Mouse (Mus musculus): Measurements from ENCODE around the gene Slc7a8. TPM values are rescaled to one million over a fixed set of nuclear protein-coding genes. Genes with fewer than 3 reads are reported as not detected.
A peak's percentile ranks its signal among the peaks of the same experiment; 100 is the strongest.

Gene Slc7a8
- total RNA-seq, 1 experiment from 2014 or later: 2.3 TPM

DNA sequence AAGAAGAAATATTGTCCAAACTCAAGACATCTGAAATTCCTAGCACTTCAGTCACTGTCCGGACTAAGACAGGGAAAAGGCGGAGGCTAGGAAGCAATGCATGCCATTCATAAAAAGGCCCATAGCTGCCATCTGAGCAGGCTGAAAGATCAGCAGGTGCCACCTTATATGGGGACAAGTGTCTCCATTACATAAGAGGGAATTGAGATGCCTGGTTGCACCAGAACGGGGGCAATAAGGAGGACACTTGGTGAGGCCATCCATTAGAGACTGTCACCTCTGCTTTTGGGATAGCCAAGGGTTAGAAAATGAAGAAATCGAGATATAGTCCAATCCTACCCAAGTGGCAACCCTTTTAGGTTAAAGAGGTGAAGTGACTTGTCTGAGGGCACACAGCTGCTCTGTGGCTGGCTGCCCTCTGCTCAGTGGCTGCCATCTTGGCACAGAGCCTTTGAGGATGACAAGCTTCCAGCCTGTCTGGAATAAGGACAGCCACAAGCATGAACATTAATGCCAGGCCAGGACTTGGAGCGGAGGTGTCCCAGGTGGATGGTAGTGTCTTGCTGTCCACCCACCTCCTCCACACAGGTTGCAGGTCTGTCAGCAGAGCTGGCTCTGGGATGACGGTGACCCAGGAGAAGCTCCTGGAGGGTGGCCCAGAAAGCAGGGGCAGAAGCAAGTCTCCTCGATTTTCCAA is 60.9 kb downstream of the Slc7a8 start:
- ATAC-seq (replicated peaks in 1 of 2; ENCODE audit: insufficient read depth in 1 of 2, low FRiP score in 2 of 2, low TSS enrichment in 1 of 2, low read depth in 1 of 2, poor library complexity in 2 of 2, severe bottlenecking in 2 of 2): no peak

DNA sequence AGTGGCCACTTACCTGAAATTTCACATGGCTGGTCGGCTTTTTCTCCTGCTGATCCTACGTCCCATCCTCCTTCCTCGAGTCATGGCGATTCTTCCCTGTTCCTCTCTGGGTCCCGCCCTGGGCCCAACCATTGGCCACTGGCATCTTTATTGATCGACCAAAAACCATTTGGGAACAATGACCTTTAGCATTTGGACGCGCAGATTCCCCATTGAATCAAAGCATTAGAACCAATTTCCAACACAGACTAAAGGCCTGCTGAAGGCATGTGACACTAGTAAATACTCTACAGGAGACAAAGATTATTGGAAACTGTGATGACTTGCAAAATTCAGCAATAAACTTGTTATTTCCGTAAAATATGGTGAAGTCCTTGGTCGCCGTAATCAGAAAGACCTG is 61.7 kb downstream of the Slc7a8 start:
- no peak for ATAC-seq (replicated peaks in 1 of 2; ENCODE audit: insufficient read depth in 1 of 2, low FRiP score in 2 of 2, low TSS enrichment in 1 of 2, low read depth in 1 of 2, poor library complexity in 2 of 2, severe bottlenecking in 2 of 2)

- ATAC-seq (replicated peaks in 1 of 2; ENCODE audit: insufficient read depth in 1 of 2, low FRiP score in 2 of 2, low TSS enrichment in 1 of 2, low read depth in 1 of 2, poor library complexity in 2 of 2, severe bottlenecking in 2 of 2): no peak
Measured at GRCm38 (mm10) chr14:54715402-54715801, 66.3 kb downstream of the Slc7a8 start.

DNA sequence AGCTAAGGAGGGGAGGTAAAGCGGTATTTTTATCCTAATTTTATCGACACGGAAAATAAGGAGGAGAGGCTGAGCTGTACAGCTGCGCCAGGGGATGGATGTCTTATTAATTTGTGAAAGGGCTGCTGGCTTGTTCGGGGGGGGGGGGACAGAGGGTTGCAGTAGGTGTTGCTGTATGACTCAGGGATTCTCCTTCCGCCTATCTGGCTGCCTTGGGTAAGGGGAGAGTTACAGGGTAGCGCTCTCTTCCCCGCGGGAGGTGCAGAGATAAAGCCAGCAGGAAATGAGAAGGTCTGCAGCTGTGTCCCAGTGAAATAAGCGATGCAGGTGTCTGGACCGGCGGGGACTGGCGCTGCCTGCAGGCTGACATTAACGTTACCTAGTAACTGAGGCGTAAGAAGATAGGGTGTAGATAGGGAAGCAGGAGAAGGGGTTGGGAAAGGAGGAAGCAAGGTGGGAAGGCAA is 67.1 kb downstream of the Slc7a8 start:
- peak; percentile 41 to 44; a peak in 2 of 4 replicates for ATAC-seq (replicated peaks in 1 of 2; ENCODE audit: insufficient read depth in 1 of 2, low FRiP score in 2 of 2, low TSS enrichment in 1 of 2, low read depth in 1 of 2, poor library complexity in 2 of 2, severe bottlenecking in 2 of 2)

DNA sequence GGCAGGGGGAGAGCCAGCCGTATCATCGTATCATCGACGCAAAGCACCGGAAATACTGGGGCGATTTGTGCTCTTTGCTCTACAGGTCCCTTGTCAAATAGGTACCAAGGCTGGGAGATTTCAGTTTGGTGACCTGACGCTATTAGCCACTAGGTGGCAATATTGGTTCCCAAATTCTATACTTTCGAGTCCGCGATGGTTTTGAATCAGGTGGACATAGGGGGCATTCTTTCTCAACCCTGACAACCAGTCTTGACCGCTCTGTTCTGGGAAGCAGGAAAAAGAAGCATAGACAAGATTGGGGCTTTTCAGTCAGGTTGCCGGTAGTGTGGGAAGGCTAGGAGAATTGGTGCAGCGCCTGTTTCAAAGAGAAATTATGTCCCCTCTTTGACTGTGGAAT is 67.6 kb downstream of the Slc7a8 start:
- ATAC-seq (replicated peaks in 1 of 2; ENCODE audit: insufficient read depth in 1 of 2, low FRiP score in 2 of 2, low TSS enrichment in 1 of 2, low read depth in 1 of 2, poor library complexity in 2 of 2, severe bottlenecking in 2 of 2): peak; percentile 44 to 57; a peak in 3 of 4 replicates

DNA sequence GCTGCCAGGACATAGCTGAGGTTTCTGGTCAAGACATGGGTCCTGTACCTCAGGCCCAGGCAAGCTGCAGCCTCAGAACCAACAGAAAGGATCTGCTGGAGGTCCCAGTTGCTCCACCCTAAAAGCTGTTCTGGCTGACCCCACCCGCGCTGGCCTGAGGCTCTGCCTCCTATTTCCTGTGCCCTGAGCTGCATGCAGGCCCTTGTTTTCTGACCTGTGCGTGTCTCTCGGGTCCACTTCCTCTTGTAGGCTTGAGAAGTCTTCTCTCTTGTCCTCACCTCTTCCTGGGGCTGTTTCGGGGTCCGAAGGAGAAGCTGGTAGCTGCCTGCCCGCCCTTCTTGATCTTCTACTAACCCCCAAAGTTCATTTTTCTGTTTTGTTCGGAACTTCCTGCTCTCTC is 68.9 kb downstream of the Slc7a8 start:
- peak in 1 of 2 experiments; percentile 32; a peak in 1 of 4 replicates for ATAC-seq (replicated peaks in 1 of 2; ENCODE audit: insufficient read depth in 1 of 2, low FRiP score in 2 of 2, low TSS enrichment in 1 of 2, low read depth in 1 of 2, poor library complexity in 2 of 2, severe bottlenecking in 2 of 2)

DNA sequence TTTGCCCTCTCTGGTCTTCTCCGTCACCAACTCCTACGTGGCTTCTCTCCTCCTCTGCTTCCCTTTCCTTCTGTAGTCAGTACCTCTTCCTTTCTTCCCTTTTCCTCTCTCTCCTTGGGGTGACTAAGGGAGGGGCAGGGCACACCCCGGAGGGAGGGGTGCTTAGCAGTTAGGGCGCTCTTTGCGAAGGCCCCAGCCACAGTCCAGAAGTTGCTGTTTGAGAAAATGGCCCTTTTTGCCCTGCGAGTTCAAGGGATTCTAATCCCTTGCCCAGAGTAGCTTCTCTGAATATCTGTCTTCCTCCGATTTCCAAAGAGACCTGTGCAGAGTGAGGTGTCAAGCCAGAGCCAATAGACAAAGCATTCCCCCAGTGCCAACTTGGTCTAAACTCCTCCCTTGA is 69.7 kb downstream of the Slc7a8 start, which contains the start of gene Cebpe:
Cebpe (minus strand) TSS at position 101 of the 400 bp plus-strand sequence.
- ATAC-seq (replicated peaks in 1 of 2; ENCODE audit: insufficient read depth in 1 of 2, low FRiP score in 2 of 2, low TSS enrichment in 1 of 2, low read depth in 1 of 2, poor library complexity in 2 of 2, severe bottlenecking in 2 of 2): peak in 1 of 2 experiments; percentile 16; a peak in 1 of 4 replicates

GRCm38 (mm10) chr14:54709054-54709453 is 72.7 kb downstream of the Slc7a8 start:
- ATAC-seq (replicated peaks in 1 of 2; ENCODE audit: insufficient read depth in 1 of 2, low FRiP score in 2 of 2, low TSS enrichment in 1 of 2, low read depth in 1 of 2, poor library complexity in 2 of 2, severe bottlenecking in 2 of 2): no peak

- ATAC-seq (replicated peaks in 1 of 2; ENCODE audit: insufficient read depth in 1 of 2, low FRiP score in 2 of 2, low TSS enrichment in 1 of 2, low read depth in 1 of 2, poor library complexity in 2 of 2, severe bottlenecking in 2 of 2): peak; percentile 19 to 40; a peak in 2 of 4 replicates
Measured at GRCm38 (mm10) chr14:54706589-54707320, 75.0 kb downstream of the Slc7a8 start.

DNA sequence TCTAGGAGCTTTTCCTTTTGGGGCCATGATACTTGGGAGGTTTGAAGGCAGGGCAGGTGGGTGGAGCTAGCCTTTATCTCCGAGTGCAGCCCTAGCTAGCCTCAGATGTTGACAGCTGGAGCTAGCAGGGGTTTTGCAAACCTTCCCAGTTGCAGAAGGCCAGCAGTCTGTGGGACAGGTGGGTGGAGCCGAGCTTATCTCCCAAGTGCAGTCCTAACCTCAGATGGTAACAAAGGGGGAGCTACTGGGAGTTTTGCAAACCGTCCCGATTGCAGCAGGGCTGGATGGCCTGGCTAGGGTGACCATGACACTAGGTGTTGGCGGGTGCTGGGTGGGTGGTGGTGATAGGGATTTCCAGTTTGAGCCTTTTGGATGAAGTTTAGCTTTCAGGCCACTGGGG is 75.9 kb downstream of the Slc7a8 start:
- ATAC-seq (replicated peaks in 1 of 2; ENCODE audit: insufficient read depth in 1 of 2, low FRiP score in 2 of 2, low TSS enrichment in 1 of 2, low read depth in 1 of 2, poor library complexity in 2 of 2, severe bottlenecking in 2 of 2): peak; percentile 85 to 88

DNA sequence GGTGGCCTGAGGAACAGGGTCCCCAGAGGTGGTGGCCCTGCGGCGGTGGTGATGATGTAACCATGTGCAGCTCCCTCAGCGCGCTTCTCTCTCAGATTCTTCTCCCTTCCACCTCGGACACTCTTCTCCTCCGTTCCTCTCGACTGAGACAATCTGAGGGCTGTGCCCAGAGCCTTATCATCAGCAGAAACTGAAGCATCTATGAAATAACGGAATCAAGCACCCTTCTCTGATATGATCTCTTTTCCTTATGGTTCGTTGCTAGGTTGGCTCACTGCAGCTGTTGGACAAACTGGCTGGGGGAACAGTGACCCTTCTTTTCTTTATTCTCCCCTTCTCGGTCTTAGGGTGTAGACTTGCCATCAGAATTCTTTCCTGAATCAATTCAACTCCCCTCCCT is 78.5 kb downstream of the Slc7a8 start:
- ATAC-seq (replicated peaks in 1 of 2; ENCODE audit: insufficient read depth in 1 of 2, low FRiP score in 2 of 2, low TSS enrichment in 1 of 2, low read depth in 1 of 2, poor library complexity in 2 of 2, severe bottlenecking in 2 of 2): no peak

DNA sequence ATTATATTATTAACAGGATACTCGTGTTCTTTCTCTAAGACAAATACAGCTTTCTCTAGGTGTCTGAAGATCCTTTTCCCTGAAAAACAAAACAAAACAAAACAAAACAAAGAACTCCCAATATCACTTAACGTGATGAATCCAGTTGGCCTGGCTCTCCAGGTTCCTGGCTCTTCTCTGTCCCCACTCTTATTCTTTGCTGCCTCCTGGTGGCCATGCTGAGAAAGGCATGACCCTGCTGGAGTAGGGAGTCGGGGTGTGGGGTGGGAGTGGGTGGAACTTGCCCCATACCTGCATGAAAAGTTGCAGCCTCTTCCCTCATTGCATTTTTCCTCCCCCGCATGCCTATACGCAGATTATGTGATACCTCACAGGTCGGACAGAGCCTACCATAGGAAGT is 80.4 kb downstream of the Slc7a8 start:
- peak; percentile 61 to 65 for ATAC-seq (replicated peaks in 1 of 2; ENCODE audit: insufficient read depth in 1 of 2, low FRiP score in 2 of 2, low TSS enrichment in 1 of 2, low read depth in 1 of 2, poor library complexity in 2 of 2, severe bottlenecking in 2 of 2)

- ATAC-seq (replicated peaks in 1 of 2; ENCODE audit: insufficient read depth in 1 of 2, low FRiP score in 2 of 2, low TSS enrichment in 1 of 2, low read depth in 1 of 2, poor library complexity in 2 of 2, severe bottlenecking in 2 of 2): no peak
Measured at GRCm38 (mm10) chr14:54699586-54699985, 82.2 kb downstream of the Slc7a8 start.

- no peak for ATAC-seq (replicated peaks in 1 of 2; ENCODE audit: insufficient read depth in 1 of 2, low FRiP score in 2 of 2, low TSS enrichment in 1 of 2, low read depth in 1 of 2, poor library complexity in 2 of 2, severe bottlenecking in 2 of 2)
Measured at GRCm38 (mm10) chr14:54698733-54699132, 83.0 kb downstream of the Slc7a8 start, which contains the start of gene Gm29776. TSS of gene Gm29776 (minus strand) at chr14:54698833.

GRCm38 (mm10) chr14:54696752-54697151 is 85.0 kb downstream of the Slc7a8 start:
- ATAC-seq (replicated peaks in 1 of 2; ENCODE audit: insufficient read depth in 1 of 2, low FRiP score in 2 of 2, low TSS enrichment in 1 of 2, low read depth in 1 of 2, poor library complexity in 2 of 2, severe bottlenecking in 2 of 2): no peak

- ATAC-seq (replicated peaks in 1 of 2; ENCODE audit: insufficient read depth in 1 of 2, low FRiP score in 2 of 2, low TSS enrichment in 1 of 2, low read depth in 1 of 2, poor library complexity in 2 of 2, severe bottlenecking in 2 of 2): 0 out of 4 replicates have a peak, but pooled peaks of 1 of the 2 experiments have one; percentile 2
Measured at GRCm38 (mm10) chr14:54695042-54695441, 86.7 kb downstream of the Slc7a8 start.

DNA sequence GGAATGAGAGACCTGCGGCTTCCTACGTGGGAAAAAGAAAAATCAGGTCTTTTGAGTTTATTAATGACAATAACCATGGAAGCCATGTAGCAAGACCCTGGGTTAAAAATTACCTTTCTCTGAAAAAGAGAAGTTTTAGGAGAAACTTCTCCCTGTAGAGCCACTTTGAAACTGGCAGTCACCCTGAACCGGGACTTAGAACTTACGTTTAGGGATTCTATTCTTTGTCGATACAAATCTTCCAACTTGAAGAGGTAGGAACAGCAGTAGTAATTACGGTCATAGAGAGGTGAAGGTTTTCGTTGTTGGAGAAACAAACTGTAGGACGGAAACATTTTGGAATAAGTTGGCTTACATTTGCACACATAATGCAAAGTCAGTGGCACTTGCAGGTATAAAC is 94.5 kb downstream of the Slc7a8 start:
- ATAC-seq (replicated peaks in 1 of 2; ENCODE audit: insufficient read depth in 1 of 2, low FRiP score in 2 of 2, low TSS enrichment in 1 of 2, low read depth in 1 of 2, poor library complexity in 2 of 2, severe bottlenecking in 2 of 2): no peak

- ATAC-seq (replicated peaks in 1 of 2; ENCODE audit: insufficient read depth in 1 of 2, low FRiP score in 2 of 2, low TSS enrichment in 1 of 2, low read depth in 1 of 2, poor library complexity in 2 of 2, severe bottlenecking in 2 of 2): peak; percentile 88 to 90
Measured at GRCm38 (mm10) chr14:54686522-54687143, 95.1 kb downstream of the Slc7a8 start, which contains the start of gene Acin1. TSS of gene Acin1 (minus strand) at chr14:54686931.
